Mouse (Mus musculus) kidney, embryonic 16.5 days (tissue): ENCODE results near the gene Gm10961. TPM values are rescaled to one million over a fixed set of nuclear protein-coding genes. Genes with fewer than 3 reads are reported as not detected.

Experiments used
- ATAC-seq: fragments of 200-750 bp; cut with Nextera tagmentation; 2 replicates; pipeline ENCODE4 v1.8.0; 2017; ENCODE audit warnings: moderate TSS enrichment; ENCODE audit not compliant: low FRiP score, low TSS enrichment
- H3K27ac ChIP-seq: fragments of 300-500 bp; sonication (generic); 2 replicates; pipeline ENCODE4 v1.5.1; 2014; ENCODE audit warnings: low read length
- H3K27me3 ChIP-seq: fragments of 300-500 bp; sonication (generic); 2 replicates; pipeline ENCODE4 v1.6.1; 2014; ENCODE audit warnings: low read length, control low read depth, mixed read lengths; ENCODE audit not compliant: insufficient read depth
- H3K36me3 ChIP-seq: fragments of 300-500 bp; sonication (generic); 2 replicates; pipeline ENCODE4 v1.6.1; 2014; ENCODE audit warnings: low read length, control low read depth, mixed read lengths; ENCODE audit not compliant: insufficient read depth
- H3K4me1 ChIP-seq: fragments of 300-500 bp; sonication (generic); 2 replicates; pipeline ENCODE4 v1.6.1; 2014; ENCODE audit warnings: low read length, control low read depth, mixed read lengths; ENCODE audit not compliant: insufficient read depth
- H3K4me2 ChIP-seq: fragments of 300-500 bp; sonication (generic); replicated peaks from 2 replicates; pipeline ENCODE4 v1.6.1; 2014; ENCODE audit warnings: low read depth, low read length
- H3K4me3 ChIP-seq: fragments of 300-500 bp; sonication (generic); 2 replicates; pipeline ENCODE4 v1.5.1; 2014; ENCODE audit warnings: mild to moderate bottlenecking, low read length
- H3K9ac ChIP-seq: fragments of 300-500 bp; sonication (generic); replicated peaks from 2 replicates; pipeline ENCODE4 v1.6.1; 2014; ENCODE audit warnings: low read length
- H3K9me3 ChIP-seq: fragments of 300-500 bp; sonication (generic); 2 replicates; pipeline ENCODE4 v1.6.1; 2016; ENCODE audit warnings: low read length, control low read depth
- WGBS: fragments of 180-500 bp; shearing (Covaris S2); extraction: QIAGEN DNeasy Blood & Tissue Kit; methylation state at CpG from one replicate; pipeline ENCODE4 v1.1.7; 2014; 5-methylcytosine and 5-hydroxymethylcytosine counted together
- polyA plus RNA-seq: library from polyadenylated mRNA; unstranded; fragments of >200 nt; fragmentation: Nextera tagmentation; extraction: Ambion mirVana; gene quantifications from 2 replicates; pipeline ENCODE4 v1.2.1, GENCODE M21; 2015

Gm10961 gene
- polyA plus RNA-seq, 1 experiment from 2014 or later = not detected

- no peaks in the 10 kb centered on the region for H3K27me3 ChIP-seq
- H3K9ac ChIP-seq = no peak overlapping the region
- no peak for ATAC-seq
- H3K27ac ChIP-seq = no peak overlapping the region
- H3K4me2 ChIP-seq = no peak overlapping the region
- no peak overlapping the region for H3K4me3 ChIP-seq
- peaks cover 49% of the 10 kb centered on the region for H3K36me3 ChIP-seq
- 81% methylated on average over 7 of the region's 7 CpGs for WGBS
- no peaks in the 10 kb centered on the region for H3K9me3 ChIP-seq
- H3K4me1 ChIP-seq = peaks cover 8% of the 10 kb centered on the region
Measured at GRCm38 (mm10) chr3:107627641-107628040, 3.5 kb upstream of the Gm10961 start.

DNA sequence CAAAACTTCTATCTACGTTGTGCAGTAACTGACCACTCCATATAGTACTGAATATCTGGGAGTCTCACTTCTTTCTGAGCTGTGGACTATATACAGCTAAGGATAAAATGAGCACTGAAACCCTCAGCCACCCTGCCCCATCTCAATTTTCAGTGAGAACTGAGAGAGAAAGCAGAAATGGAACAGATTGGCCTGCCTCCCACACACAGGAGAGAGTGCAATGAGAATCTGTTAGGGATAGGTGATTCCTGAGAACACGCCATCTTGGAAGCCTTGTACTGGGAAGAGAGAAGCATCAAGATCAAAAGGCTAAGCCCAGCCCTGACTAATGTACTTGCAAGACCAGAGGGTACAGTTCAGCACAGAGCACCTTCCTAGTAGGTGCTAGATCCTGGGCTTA is 2.6 kb upstream of the Gm10961 start:
- Histone ChIP-seq H3K9ac (no peak overlapping the region), H3K36me3 (peaks cover 40% of the 10 kb centered on the region), H3K9me3 (no peaks in the 10 kb centered on the region), H3K4me1 (peaks cover 8% of the 10 kb centered on the region), H3K27me3 (no peaks in the 10 kb centered on the region), H3K4me2 (no peak overlapping the region), H3K27ac (no peak overlapping the region), H3K4me3 (no peak overlapping the region)
- WGBS = 93% methylated on average over 2 of the region's 2 CpGs
- no peak for ATAC-seq

DNA sequence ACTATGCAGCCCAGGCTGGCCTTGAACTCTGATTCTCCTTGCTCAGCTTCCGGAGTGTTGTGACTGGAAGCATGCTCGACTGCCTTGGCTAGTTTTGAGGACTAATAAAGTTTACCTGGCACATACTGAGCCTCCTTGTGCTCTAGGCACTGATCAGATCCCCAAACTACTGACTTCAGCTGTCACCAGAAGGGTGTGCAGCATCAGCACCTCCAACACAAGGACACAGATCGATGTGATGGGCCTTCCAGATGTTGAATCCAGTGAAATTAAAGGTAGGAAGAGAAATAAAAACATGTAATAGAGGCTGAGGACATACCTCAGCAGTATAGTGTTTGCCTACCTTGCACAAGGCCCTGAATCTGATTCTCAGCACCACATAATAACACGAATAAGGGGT is 1.7 kb upstream of the Gm10961 start:
- WGBS = 92% methylated on average over 4 of the region's 4 CpGs
- no peaks in the 10 kb centered on the region for H3K27me3 ChIP-seq
- H3K4me2 ChIP-seq = no peak overlapping the region
- no peak overlapping the region for H3K4me3 ChIP-seq
- no peak overlapping the region for H3K27ac ChIP-seq
- no peak for ATAC-seq
- peaks cover 8% of the 10 kb centered on the region for H3K4me1 ChIP-seq
- H3K9ac ChIP-seq = no peak overlapping the region
- peaks cover 32% of the 10 kb centered on the region for H3K36me3 ChIP-seq
- no peaks in the 10 kb centered on the region for H3K9me3 ChIP-seq

- H3K4me1 ChIP-seq = peaks cover 8% of the 10 kb centered on the region
- no peaks in the 10 kb centered on the region for H3K9me3 ChIP-seq
- H3K4me3 ChIP-seq = peak within 1 kb of the TSS; percentile 100
- ATAC-seq = peak; percentile 94
- under 1% methylated on average over 35 of the region's 35 CpGs for WGBS
- peaks cover 11% of the 10 kb centered on the region for H3K36me3 ChIP-seq
- H3K9ac ChIP-seq = peak within 1 kb of the TSS; percentile 93
- no peaks in the 10 kb centered on the region for H3K27me3 ChIP-seq
- peak within 1 kb of the TSS; percentile 78 for H3K27ac ChIP-seq
- H3K4me2 ChIP-seq = peak within 1 kb of the TSS; percentile 88
Measured at GRCm38 (mm10) chr3:107631523-107631958, 419 bp downstream of the Gm10961 start, which contains the start of gene Strip1. Gene Strip1, minus strand, starts transcription at chr3:107631694.

- no peaks in the 10 kb centered on the region for H3K36me3 ChIP-seq
- H3K4me1 ChIP-seq = peaks cover 8% of the 10 kb centered on the region
- no peak for ATAC-seq
- no peak overlapping the region for H3K4me3 ChIP-seq
- no peak overlapping the region for H3K9ac ChIP-seq
- no peak overlapping the region for H3K27ac ChIP-seq
- H3K9me3 ChIP-seq = no peaks in the 10 kb centered on the region
- no peaks in the 10 kb centered on the region for H3K27me3 ChIP-seq
- WGBS = 89% methylated on average over 4 of the region's 4 CpGs
- H3K4me2 ChIP-seq = no peak overlapping the region
Measured at GRCm38 (mm10) chr3:107632786-107633185, 1.7 kb downstream of the Gm10961 start.

DNA sequence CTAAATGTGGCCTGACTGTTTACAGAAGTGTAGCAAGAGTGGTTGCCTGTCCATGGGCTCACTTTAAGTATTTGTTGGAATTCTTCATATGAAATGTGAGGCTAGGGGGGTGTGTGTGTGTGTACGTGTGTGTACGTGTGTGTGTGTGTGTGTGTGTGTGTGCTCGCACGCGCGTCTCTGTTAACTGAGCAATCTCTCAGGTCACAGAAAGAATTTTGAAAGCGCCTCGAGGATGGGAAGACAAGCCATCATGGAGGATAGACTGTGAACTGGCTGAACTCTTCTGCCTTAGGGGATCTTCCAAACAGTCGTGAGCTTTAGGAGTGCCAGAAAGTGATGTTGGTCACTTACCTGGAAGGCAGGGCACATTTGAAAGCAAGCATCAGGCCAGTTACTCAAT is 2.8 kb downstream of the Gm10961 start:
- no peak overlapping the region for H3K4me2 ChIP-seq
- H3K9ac ChIP-seq = no peak overlapping the region
- H3K4me3 ChIP-seq = no peak overlapping the region
- no peak overlapping the region for H3K27ac ChIP-seq
- no peaks in the 10 kb centered on the region for H3K36me3 ChIP-seq
- 87% methylated on average over 9 of the region's 9 CpGs for WGBS
- no peaks in the 10 kb centered on the region for H3K9me3 ChIP-seq
- ATAC-seq = no peak
- peaks cover 8% of the 10 kb centered on the region for H3K4me1 ChIP-seq
- H3K27me3 ChIP-seq = no peaks in the 10 kb centered on the region

DNA sequence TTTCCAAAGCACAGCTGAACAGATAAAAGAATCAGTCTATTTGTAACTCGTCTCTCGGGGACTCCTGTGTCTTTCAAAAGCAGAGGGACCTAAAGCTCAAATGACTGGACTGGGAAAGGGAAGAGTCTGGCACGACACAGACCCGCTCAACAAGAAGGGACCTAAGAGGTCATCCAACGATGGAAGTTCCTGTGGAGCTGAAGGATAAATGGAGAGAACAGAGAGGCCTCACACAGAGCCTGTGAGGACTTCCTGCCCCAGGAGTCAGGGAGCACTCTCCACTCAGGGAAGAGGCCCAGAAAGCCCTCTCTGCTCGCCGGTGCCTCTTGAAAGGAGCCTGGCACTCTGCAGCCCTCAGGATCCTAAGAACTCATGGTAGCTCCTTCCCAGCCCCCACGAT is 4.7 kb downstream of the Gm10961 start:
- Histone ChIP-seq H3K27me3 (no peaks in the 10 kb centered on the region), H3K4me2 (no peak overlapping the region), H3K4me1 (no peaks in the 10 kb centered on the region), H3K9ac (no peak overlapping the region), H3K36me3 (no peaks in the 10 kb centered on the region), H3K9me3 (no peaks in the 10 kb centered on the region), H3K27ac (no peak overlapping the region), H3K4me3 (no peak overlapping the region)
- 56% methylated on average over 8 of the region's 8 CpGs for WGBS
- no peak for ATAC-seq

- Histone ChIP-seq H3K36me3 (no peaks in the 10 kb centered on the region), H3K9me3 (no peaks in the 10 kb centered on the region), H3K4me3 (no peak overlapping the region), H3K27ac (no peak overlapping the region), H3K4me1 (no peaks in the 10 kb centered on the region), H3K9ac (no peak overlapping the region), H3K27me3 (no peaks in the 10 kb centered on the region), H3K4me2 (no peak overlapping the region)
- WGBS = 78% methylated on average over 3 of the region's 3 CpGs
- ATAC-seq = no peak
Measured at GRCm38 (mm10) chr3:107636236-107636635, 5.1 kb downstream of the Gm10961 start.

GRCm38 (mm10) chr3:107637606-107638172 is 6.6 kb downstream of the Gm10961 start:
- Histone ChIP-seq H3K9me3 (no peaks in the 10 kb centered on the region), H3K4me2 (no peak overlapping the region), H3K27ac (no peak overlapping the region), H3K4me3 (no peak overlapping the region), H3K9ac (no peak overlapping the region), H3K36me3 (no peaks in the 10 kb centered on the region), H3K27me3 (no peaks in the 10 kb centered on the region), H3K4me1 (no peaks in the 10 kb centered on the region)
- 63% methylated on average over 5 of the region's 5 CpGs for WGBS
- ATAC-seq = no peak

- H3K27me3 ChIP-seq = no peaks in the 10 kb centered on the region
- H3K9me3 ChIP-seq = no peaks in the 10 kb centered on the region
- H3K27ac ChIP-seq = no peak overlapping the region
- H3K4me3 ChIP-seq = no peak overlapping the region
- H3K9ac ChIP-seq = no peak overlapping the region
- WGBS = 60% methylated on average over 3 of the region's 3 CpGs
- no peaks in the 10 kb centered on the region for H3K36me3 ChIP-seq
- H3K4me1 ChIP-seq = no peaks in the 10 kb centered on the region
- no peak for ATAC-seq
- no peak overlapping the region for H3K4me2 ChIP-seq
Measured at GRCm38 (mm10) chr3:107646947-107647346, 15.8 kb downstream of the Gm10961 start.
